Mouse (Mus musculus): ENCODE results near the gene 2200002D01Rik.

DNA sequence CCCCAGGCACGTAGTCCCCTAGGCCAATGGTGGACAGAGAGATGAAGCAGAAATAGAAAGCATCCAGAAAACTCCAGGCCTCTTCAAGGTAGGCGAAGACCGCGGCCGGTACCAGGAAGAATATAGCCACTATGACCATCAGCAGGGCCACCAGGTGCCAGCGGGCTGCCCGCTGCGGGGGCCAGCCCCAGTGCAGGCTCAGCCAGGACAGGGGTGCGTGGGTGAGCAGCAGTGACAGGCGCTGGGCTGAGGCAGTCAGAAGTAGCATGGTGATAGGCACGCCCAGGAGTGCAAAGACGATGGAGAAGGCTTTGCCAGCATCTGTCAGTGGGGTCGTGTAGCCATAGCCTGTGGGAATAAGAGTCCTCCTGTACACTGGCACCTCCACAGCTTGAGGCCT, 22.7 kb downstream of the 2200002D01Rik start:
- TF ChIP-seq POLR2A (IDR thresholded peaks at IDR 0.05; ENCODE audit: extremely low read depth, insufficient read depth, low read length) (no peak), CTCF (IDR thresholded peaks at IDR 0.05; ENCODE audit: extremely low read depth, insufficient read depth, low read length) (no peak)
